Mouse (Mus musculus): ENCODE measurements around the gene Cep63. TPM values are rescaled to one million over a fixed set of nuclear protein-coding genes. Genes with fewer than 3 reads are reported as not detected.

The Cep63 gene
- total RNA-seq, 2 experiments from 2014 or later, result 30.9 to 32.4 TPM

DNA sequence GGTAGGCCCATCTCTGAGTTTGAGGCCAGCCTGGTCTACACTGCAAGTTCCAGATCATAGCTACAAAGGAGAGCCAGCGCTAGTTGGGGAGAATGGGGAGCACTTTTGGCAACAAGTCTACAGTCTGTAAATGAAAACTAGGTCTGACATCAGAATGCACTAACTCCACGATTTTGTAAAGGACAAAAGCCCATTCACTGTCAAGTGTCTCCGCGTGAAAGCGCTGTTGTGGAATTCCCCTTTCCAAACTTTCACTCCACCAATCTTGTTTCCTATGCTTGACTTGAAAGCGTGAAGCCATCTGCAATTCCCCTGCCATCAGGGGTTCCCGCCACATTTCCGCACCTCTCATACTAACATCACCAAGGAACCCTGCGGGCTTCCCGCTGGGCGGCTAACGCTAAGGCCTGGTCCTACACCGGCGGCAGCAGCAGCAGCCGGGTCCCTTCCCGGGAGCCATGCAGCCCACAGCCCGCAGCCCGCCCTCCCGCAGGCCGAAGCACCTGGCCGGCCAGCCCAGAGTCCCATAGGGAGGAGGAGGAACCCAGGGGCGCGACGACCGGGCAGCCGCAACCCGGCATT, 842 bp downstream of the Cep63 start:
- Histone ChIP-seq H3K27ac (peak overlapping the region; percentile 98), H3K4me3 (peak overlapping the region; percentile 95)
- TF ChIP-seq CTCF (conservative IDR thresholded peaks at IDR 0.05), result no peak
- peak; percentile 35 to 36 for DNase-seq (ENCODE audit: low spot score in 2 of 2)

DNA sequence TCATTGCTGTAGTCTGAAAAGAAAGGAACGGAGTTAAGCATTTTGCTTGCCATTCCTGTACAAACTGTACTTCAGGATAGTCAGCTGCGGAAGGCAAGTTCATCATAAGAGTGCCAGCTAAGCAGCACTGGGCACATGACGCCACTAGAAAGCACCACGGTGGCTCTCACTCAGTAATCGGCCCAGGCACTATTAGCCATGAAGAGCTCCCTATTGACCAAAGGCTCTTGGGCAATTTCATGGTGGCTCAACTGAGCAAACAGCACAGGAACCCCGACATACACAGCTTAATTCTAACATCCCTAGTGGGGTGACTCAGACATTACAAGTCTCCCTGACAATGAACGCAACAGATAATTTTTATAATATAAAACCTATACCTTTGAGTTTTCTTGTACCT, 2.8 kb downstream of the Cep63 start:
- DNase-seq (ENCODE audit: low spot score in 2 of 2), result no peak
- H3K4me3 ChIP-seq, result no peak overlapping the region
- no peak overlapping the region for H3K27ac ChIP-seq
- peak; percentile 28 for TF ChIP-seq CTCF (conservative IDR thresholded peaks at IDR 0.05)

DNA sequence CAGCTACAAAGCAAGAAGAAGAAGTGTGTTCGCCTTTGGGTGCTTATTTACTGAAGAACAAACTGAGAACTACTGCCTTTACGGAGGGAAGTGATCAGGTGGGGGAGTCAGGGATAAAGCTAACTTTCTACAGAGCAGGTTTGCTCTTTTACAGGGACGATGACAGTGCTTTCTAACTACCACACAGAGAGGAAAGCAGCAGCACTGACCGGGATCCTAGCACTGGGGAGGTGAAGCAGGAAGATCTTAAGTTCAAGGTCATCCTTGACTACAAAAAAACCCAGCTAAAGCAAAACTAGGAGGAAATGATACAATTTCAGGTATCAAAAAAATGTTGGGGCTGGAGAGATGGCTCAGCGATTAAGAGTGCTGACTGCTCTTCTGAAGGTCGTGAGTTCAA, 3.5 kb downstream of the Cep63 start:
- DNase-seq (ENCODE audit: low spot score in 2 of 2), result no peak
- H3K27ac ChIP-seq, result no peak overlapping the region
- TF ChIP-seq CTCF (conservative IDR thresholded peaks at IDR 0.05), result no peak
- no peak overlapping the region for H3K4me3 ChIP-seq

DNA sequence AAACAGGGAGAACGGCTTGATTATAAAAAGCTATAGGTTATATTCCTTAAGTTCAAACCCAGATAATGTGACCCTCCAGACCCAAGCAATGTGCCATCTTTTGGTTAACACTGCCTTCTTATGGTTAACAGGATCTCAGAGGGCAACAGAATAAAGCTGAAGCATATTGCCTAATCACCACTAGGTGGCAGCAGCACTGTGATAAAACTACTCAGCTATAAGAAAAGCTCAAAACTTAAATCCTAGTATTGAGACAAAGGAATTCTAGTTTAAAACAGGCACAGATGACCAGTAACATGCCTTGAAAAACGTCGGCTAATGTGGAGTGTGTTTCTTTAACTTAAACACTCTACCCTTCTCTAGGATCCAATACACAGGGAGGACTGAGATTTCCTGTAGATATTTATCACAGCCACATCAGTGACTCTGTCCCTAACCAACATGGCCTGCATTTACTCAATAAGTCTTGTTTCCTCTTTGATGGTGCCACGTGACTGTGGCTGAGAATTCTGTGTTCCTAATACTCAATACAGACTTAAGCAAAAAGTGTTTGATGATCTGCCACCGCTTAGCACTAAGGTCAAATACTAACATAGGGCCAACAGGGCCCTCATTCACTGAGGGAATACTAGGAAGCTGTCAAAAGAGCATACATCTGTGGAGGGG, 4.0 kb downstream of the Cep63 start:
- H3K4me3 ChIP-seq, result no peak overlapping the region
- H3K27ac ChIP-seq, result no peak overlapping the region
- peak; percentile 98 for TF ChIP-seq CTCF (conservative IDR thresholded peaks at IDR 0.05)
- peak in 1 of 2 experiments; percentile 50 for DNase-seq (ENCODE audit: low spot score in 2 of 2)

DNA sequence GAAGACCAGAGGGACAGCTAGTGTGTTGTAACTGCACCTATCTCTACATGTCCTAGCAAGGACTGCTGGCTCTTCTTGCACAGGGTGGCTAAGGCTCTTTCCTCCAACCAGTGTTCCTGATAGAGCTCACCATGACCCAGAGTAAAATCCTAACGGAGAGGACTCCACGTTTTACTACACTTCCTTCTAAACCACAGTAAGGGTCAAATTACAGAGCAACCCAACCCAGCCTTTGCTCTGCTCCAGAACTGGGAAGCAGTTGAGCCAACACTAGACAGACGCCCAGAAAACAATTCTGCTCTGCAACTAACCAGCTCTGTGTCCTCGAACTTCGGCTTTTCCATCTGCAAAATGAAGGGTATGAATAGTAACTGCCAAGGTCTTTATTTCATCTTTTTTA, 4.9 kb downstream of the Cep63 start:
- no peak for TF ChIP-seq CTCF (conservative IDR thresholded peaks at IDR 0.05)

DNA sequence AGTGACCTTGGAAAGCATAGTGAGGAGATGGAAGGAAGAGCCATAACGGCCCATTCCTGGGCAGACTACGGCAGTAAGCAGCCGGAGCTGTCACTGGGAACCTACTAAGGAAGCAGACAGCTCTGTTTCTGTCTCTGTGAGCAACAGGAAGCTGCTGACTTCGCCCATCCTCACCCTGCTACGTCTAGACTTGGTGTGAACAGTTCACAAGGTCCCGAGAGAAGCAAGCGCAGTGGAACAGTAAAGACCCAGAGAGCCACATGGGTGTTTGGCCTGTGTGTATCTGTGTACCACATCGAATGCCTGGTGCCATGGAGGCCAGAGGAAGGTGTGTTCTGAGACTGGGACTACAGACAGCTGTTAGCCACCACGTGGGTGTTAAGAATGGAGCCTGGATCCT, 10.1 kb downstream of the Cep63 start:
- Histone ChIP-seq H3K27ac (0 out of 2 replicates have a peak overlapping the region, but pooled peaks have one; percentile 28), H3K4me3 (no peak overlapping the region)
- no peak for TF ChIP-seq CTCF (conservative IDR thresholded peaks at IDR 0.05)
- DNase-seq (ENCODE audit: low spot score in 2 of 2), result no peak

More for the DNA sequence above, 4.9 kb downstream of the Cep63 start:
- DNase-seq (ENCODE audit: low spot score in 2 of 2), result no peak
- Histone ChIP-seq H3K4me3 (no peak overlapping the region), H3K27ac (no peak overlapping the region)

DNA sequence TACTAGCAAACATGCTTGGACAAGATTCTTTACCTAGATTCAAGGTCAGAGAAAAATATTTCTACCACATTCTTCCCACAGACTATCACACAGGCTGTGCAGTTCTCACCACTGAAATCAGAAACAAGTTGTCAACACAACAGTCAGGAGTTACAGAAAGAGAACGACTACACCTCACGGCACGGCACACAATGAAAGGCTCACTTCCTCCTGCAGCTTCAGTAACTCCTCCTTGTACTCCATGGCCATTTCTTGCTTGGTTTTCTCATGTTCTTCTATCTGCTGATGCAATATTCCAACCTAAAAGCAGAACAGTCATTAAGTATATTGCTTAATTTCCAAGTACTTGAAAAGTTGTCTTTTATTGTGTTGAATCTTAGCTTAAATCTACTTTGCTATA, 11.3 kb downstream of the Cep63 start:
- no peak overlapping the region for H3K4me3 ChIP-seq
- no peak overlapping the region for H3K27ac ChIP-seq
- TF ChIP-seq CTCF (conservative IDR thresholded peaks at IDR 0.05), result no peak
- no peak for DNase-seq (ENCODE audit: low spot score in 2 of 2)

DNA sequence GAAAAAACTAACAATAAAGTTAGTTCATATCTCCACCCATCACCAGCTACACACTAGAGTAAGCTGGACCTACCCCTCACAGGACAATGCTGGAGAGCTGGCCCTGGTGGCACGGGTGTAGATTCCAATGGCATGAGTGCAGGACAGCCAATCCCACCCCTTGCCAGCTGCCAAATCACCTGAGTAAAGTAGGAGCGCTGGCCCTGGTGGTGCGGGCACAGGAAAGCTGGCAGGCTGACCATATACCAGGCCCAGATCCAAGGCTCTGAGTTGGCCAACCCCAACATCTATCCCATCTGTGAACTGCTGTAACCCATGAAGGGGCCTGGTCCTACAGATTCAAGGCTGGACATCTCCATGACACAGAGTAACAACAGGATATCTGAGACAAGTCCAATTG, 17.1 kb downstream of the Cep63 start:
- Histone ChIP-seq H3K27ac (no peak overlapping the region), H3K4me3 (no peak overlapping the region)
- no peak for DNase-seq (ENCODE audit: low spot score in 2 of 2)
- TF ChIP-seq CTCF (conservative IDR thresholded peaks at IDR 0.05), result no peak

DNA sequence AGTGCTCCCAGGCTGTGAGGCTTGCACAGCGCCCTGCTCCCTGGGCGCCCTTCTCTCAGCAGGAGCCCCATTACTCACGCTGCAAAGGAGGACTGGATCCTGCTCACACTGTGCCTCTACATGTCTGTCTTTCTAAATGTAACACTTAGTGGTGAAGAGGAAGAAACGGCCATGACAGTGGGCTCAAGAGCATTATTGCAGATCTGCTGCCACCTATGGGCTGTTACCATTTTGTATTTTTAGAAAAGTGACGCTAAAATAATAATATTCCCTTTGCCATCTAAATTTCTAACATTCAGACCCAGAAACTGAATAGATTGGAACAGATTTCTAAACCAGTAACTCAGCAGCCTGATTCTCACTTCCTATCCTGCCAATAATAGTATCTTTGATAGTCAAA, 18.9 kb downstream of the Cep63 start:
- Histone ChIP-seq H3K27ac (no peak overlapping the region), H3K4me3 (no peak overlapping the region)
- DNase-seq (ENCODE audit: low spot score in 2 of 2), result no peak
- peak; percentile 77 for TF ChIP-seq CTCF (conservative IDR thresholded peaks at IDR 0.05)

DNA sequence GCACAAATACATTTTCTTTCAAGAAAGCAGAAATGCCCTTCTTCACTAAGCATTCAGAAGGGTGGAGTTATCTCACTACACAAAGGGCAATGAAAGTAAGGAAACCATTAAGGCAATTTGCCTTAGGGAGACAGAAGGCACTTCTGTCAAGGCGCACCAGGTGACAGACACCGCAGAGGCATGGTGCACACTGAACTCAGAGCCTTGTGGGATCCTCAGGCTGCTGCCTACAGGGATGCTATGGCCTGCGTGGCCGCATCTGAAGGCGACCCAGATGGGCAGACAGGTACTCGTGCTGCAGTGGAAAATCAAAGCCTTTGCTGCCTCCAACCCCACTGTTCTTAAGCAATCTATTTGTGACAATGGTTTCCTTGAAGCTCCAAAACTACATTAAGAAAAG, 21.2 kb downstream of the Cep63 start:
- no peak for DNase-seq (ENCODE audit: low spot score in 2 of 2)
- TF ChIP-seq CTCF (conservative IDR thresholded peaks at IDR 0.05), result no peak
- no peak overlapping the region for H3K4me3 ChIP-seq
- no peak overlapping the region for H3K27ac ChIP-seq

DNA sequence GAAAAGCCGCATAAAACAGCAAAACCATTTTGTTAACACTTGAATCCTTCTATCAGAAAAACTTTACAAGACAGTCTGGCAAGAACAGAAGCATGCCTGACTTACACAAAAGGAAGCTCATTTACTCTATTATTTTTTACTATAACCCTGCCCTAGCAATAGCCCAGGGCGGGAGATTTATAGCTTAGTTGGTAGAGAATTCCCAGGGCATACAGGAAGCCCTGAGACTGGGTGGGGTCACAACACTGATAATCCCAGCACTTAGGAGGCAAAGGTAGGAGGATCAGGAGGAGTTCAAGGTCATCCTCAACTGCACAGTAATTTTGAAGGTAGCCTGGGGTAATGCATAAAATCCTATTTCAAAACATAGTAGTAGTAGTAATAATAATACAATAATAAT, 24.7 kb downstream of the Cep63 start:
- no peak for DNase-seq (ENCODE audit: low spot score in 2 of 2)
- Histone ChIP-seq H3K27ac (no peak overlapping the region), H3K4me3 (no peak overlapping the region)
- TF ChIP-seq CTCF (conservative IDR thresholded peaks at IDR 0.05), result no peak

DNA sequence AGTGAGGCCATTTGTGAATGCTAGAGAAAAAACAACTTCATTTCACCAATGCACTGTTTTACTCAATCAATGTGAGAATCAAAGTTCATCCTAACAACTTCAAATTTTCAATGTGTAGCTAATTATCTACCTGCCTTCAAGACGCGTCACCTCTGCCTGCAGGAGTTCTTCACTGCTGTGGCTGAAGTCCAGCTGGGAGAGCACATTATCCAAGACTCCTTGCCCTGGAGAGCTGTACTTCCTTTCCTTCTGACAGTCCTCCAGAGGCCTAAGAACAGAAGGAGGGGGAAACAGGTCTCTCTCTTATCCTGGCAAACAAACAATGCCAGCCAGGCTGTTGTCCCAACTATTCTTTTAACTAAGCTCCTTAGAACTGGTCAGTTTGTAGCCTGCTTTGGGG, 25.1 kb downstream of the Cep63 start:
- no peak overlapping the region for H3K4me3 ChIP-seq
- no peak for TF ChIP-seq CTCF (conservative IDR thresholded peaks at IDR 0.05)
- H3K27ac ChIP-seq, result no peak overlapping the region
- no peak for DNase-seq (ENCODE audit: low spot score in 2 of 2)

DNA sequence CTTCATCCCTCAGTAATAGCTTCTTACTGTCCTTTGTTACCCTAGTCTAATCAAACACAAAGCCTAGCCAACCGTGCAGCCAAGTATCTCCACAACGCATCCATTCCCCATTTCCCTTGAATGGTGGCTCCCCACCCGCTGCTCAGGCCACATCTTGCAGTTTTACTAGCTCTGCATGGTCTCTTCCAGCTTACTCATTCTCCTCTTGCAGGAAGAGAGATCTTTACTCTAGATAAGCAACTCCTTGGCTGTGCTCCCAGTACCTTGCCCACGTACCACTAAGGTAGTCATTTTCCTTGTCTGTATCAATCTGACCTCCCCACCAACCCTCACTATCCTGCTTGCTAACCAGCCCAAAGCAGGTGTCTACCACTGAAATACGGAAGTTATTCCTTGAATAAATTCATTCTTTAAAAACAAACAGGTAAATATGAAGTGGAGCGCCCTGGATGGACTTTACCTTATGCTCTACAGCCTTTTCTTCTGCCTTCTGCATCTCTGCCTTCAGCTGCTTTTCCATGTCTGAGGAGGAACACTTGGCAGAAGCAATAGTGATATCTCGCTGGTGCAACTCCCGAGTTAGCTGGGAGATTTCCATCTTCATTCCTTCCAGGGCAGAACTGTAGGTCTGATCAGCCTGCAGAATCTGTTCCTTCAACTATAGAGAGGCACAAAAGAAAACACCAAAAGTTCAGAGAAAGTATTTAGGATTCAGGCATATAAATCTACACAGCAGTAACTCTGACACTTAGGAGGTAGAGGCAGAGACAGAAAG, 30.5 kb downstream of the Cep63 start:
- H3K27ac ChIP-seq, result no peak overlapping the region
- no peak for TF ChIP-seq CTCF (conservative IDR thresholded peaks at IDR 0.05)
- no peak for DNase-seq (ENCODE audit: low spot score in 2 of 2)
- H3K4me3 ChIP-seq, result no peak overlapping the region
